Comparison of ENCODE assay signal across 16 mouse cellular contexts in genomic region chr8:26239604-26240003, GRCm38 (mm10).
DNase-seq lines count a peak whose midpoint lies in the region; ATAC-seq lines count a peak whose summit lies in the region.
"Had no signal": no experiment of that assay in that cellular context is flagged by ENCODE, and none has a peak within 500 bp of the region (broad histone marks: within the 10 kb centered on the region; RNA-seq: fewer than 3 reads in every experiment).

No protein-coding gene starts in this region.

- 10% methylated on average over 4 of the region's 4 CpGs for WGBS in liver, embryonic 16.5 days (ENCODE audit: insufficient replicate concordance)
- 38% methylated on average over 4 of the region's 4 CpGs for WGBS in intestine, embryonic 14.5 days

- peak; percentile 24; the same call in 1 of the 2 replicates for ATAC-seq in liver, embryonic 16.5 days (ENCODE audit: low read depth)
- ATAC-seq in intestine, embryonic 14.5 days (replicated peaks; ENCODE audit: low FRiP score, low TSS enrichment, low read depth) = no peak
- ATAC-seq in neutrophil, adult 5-6 weeks (ENCODE audit: extremely low read depth, insufficient number of reproducible peaks, low FRiP score, poor library complexity, severe bottlenecking) = 0 out of 2 replicates have a peak, but pooled peaks have one; percentile 23
- no peak for ATAC-seq in activated CD4-positive, CD25-positive, alpha-beta regulatory T cell, adult 4 months
- ATAC-seq: forebrain, embryonic 13.5 days; hindbrain, postnatal 0 days; midbrain, embryonic 15.5 days had no signal

- no peak for DNase-seq in liver
- DNase-seq in c-Kit-positive CD71-negative TER-119-negative erythroid progenitor cells, embryonic 14.5 days (ENCODE audit: low read depth) = peak; percentile 16
- DNase-seq in intestine, embryonic 14.5 days (ENCODE audit: low spot score) = no peak
- DNase-seq in embryo, embryonic 10.5 days (ENCODE audit: low spot score) = no peak
- DNase-seq in c-Kit-positive CD71-positive TER-119-positive erythroid progenitor cells, embryonic 14.5 days (ENCODE audit: low spot score) = no peak
- DNase-seq: cerebellum, adult 9-10 months; kidney, postnatal 4 days; liver, embryonic 13.5 days; thymus, postnatal 4 days had no signal

- no peaks in the 10 kb centered on the region for H3K36me3 ChIP-seq in liver, embryonic 16.5 days (ENCODE audit: control insufficient read depth, insufficient read depth)
- H3K36me3 ChIP-seq in intestine, embryonic 14.5 days (ENCODE audit: control insufficient read depth, insufficient read depth, low read length) = no peaks in the 10 kb centered on the region
- H3K36me3 ChIP-seq: embryonic facial prominence, embryonic 13.5 days; liver, embryonic 13.5 days; midbrain, embryonic 15.5 days had no signal

- H3K9ac ChIP-seq in liver, embryonic 16.5 days (ENCODE audit: low read depth, low read length) = no peak overlapping the region
- no peak overlapping the region for H3K9ac ChIP-seq in intestine, embryonic 14.5 days (ENCODE audit: low read length)
- H3K9ac ChIP-seq: embryonic facial prominence, embryonic 13.5 days; forebrain, embryonic 13.5 days; liver, embryonic 13.5 days; midbrain, embryonic 15.5 days had no signal

- H3K9me3 ChIP-seq in liver, embryonic 16.5 days (replicated peaks; ENCODE audit: control insufficient read depth, low read length) = no peaks in the 10 kb centered on the region
- H3K9me3 ChIP-seq in intestine, embryonic 14.5 days (ENCODE audit: control insufficient read depth, low read length) = no peaks in the 10 kb centered on the region
- H3K9me3 ChIP-seq: embryonic facial prominence, embryonic 13.5 days; forebrain, embryonic 13.5 days; liver, embryonic 13.5 days; midbrain, embryonic 15.5 days had no signal

- no peak overlapping the region for H3K4me2 ChIP-seq in liver, embryonic 16.5 days (ENCODE audit: low read depth, low read length)
- no peak overlapping the region for H3K4me2 ChIP-seq in intestine, embryonic 14.5 days (ENCODE audit: low read length)
- H3K4me2 ChIP-seq: embryonic facial prominence, embryonic 13.5 days; forebrain, embryonic 13.5 days; liver, embryonic 13.5 days; midbrain, embryonic 15.5 days had no signal

- no peak overlapping the region for H3K27ac ChIP-seq in liver, embryonic 16.5 days (ENCODE audit: low read length)
- H3K27ac ChIP-seq in intestine, embryonic 14.5 days (ENCODE audit: low read depth) = 0 out of 2 replicates have a peak overlapping the region, but pooled peaks have one; percentile 16
- H3K27ac ChIP-seq: embryonic facial prominence, embryonic 13.5 days; forebrain, embryonic 13.5 days; hindbrain, postnatal 0 days; liver, embryonic 13.5 days; midbrain, embryonic 15.5 days had no signal

- no peaks in the 10 kb centered on the region for H3K4me1 ChIP-seq in liver, embryonic 16.5 days (ENCODE audit: control insufficient read depth, low read depth, low read length)
- H3K4me1 ChIP-seq in intestine, embryonic 14.5 days (replicated peaks; ENCODE audit: control insufficient read depth, insufficient read depth, low read length) = no peaks in the 10 kb centered on the region
- H3K4me1 ChIP-seq: embryonic facial prominence, embryonic 13.5 days; forebrain, embryonic 13.5 days; liver, embryonic 13.5 days; midbrain, embryonic 15.5 days had no signal

- no peak overlapping the region for H3K4me3 ChIP-seq in liver, embryonic 16.5 days (ENCODE audit: low read depth, low read length)
- no peak overlapping the region for H3K4me3 ChIP-seq in intestine, embryonic 14.5 days (ENCODE audit: low read depth, low read length)
- H3K4me3 ChIP-seq: embryonic facial prominence, embryonic 13.5 days; forebrain, embryonic 13.5 days; liver, embryonic 13.5 days; midbrain, embryonic 15.5 days had no signal

- H3K27me3 ChIP-seq in liver, embryonic 16.5 days (ENCODE audit: control insufficient read depth, insufficient read depth, low read depth, low read length) = no peaks in the 10 kb centered on the region
- H3K27me3 ChIP-seq in intestine, embryonic 14.5 days (replicated peaks; ENCODE audit: control insufficient read depth, insufficient read depth, low read length) = no peaks in the 10 kb centered on the region
- H3K27me3 ChIP-seq: embryonic facial prominence, embryonic 13.5 days; forebrain, embryonic 13.5 days; liver, embryonic 13.5 days; midbrain, embryonic 15.5 days had no signal

Comparison
In these comparisons a context has a peak if more than half of its experiments do, and no peak if none do; other contexts are left out.
1. ATAC-seq: peak in liver, embryonic 16.5 days (single experiment) and neutrophil, adult 5-6 weeks (single experiment); none in intestine, embryonic 14.5 days (single experiment) and activated CD4-positive, CD25-positive, alpha-beta regulatory T cell, adult 4 months (single experiment).